Mouse (Mus musculus): ENCODE data around the gene Pik3c2b.
"Not testable (repeated sequence)": the region's sequence is repeated elsewhere in the genome, so short reads cannot be mapped to it uniquely, and the experiment has no call there.

Gene Pik3c2b

GRCm38 (mm10) chr1:133045011-133045860, at the start of gene Pik3c2b:
Pik3c2b (plus strand) TSS chr1:133045667.
- no peak for DNase-seq (ENCODE audit: low read depth in 2 of 2, low spot score in 2 of 2)

GRCm38 (mm10) chr1:133000347-133000746, 45.1 kb upstream of the Pik3c2b start:
- DNase-seq (ENCODE audit: low read depth in 2 of 2, low spot score in 2 of 2) = no peak

GRCm38 (mm10) chr1:133006571-133006970, 38.9 kb upstream of the Pik3c2b start:
- no peak for DNase-seq (ENCODE audit: low read depth in 2 of 2, low spot score in 2 of 2)

- no peak for DNase-seq (ENCODE audit: low read depth in 2 of 2, low spot score in 2 of 2)
Measured at GRCm38 (mm10) chr1:133011955-133012841, 33.3 kb upstream of the Pik3c2b start.

GRCm38 (mm10) chr1:133013331-133013730, 32.1 kb upstream of the Pik3c2b start:
- no peak for DNase-seq (ENCODE audit: low read depth in 2 of 2, low spot score in 2 of 2)

- no peak for DNase-seq (ENCODE audit: low read depth in 2 of 2, low spot score in 2 of 2)
Measured at GRCm38 (mm10) chr1:133014196-133014595, 31.3 kb upstream of the Pik3c2b start.

- no peak for DNase-seq (ENCODE audit: low read depth in 2 of 2, low spot score in 2 of 2)
Measured at GRCm38 (mm10) chr1:133016775-133017428, 28.6 kb upstream of the Pik3c2b start.

- DNase-seq (ENCODE audit: low read depth in 2 of 2, low spot score in 2 of 2) = no peak
Measured at GRCm38 (mm10) chr1:133018580-133018979, 26.9 kb upstream of the Pik3c2b start.

GRCm38 (mm10) chr1:133019312-133019711, 26.2 kb upstream of the Pik3c2b start:
- DNase-seq (ENCODE audit: low read depth in 2 of 2, low spot score in 2 of 2) = no peak

GRCm38 (mm10) chr1:133020137-133020894, 25.2 kb upstream of the Pik3c2b start:
- no peak for DNase-seq (ENCODE audit: low read depth in 2 of 2, low spot score in 2 of 2)

GRCm38 (mm10) chr1:133021391-133021790, 24.1 kb upstream of the Pik3c2b start:
- DNase-seq (ENCODE audit: low read depth in 2 of 2, low spot score in 2 of 2) = peak in 1 of 2 experiments; percentile 15

GRCm38 (mm10) chr1:133021971-133022370, 23.5 kb upstream of the Pik3c2b start:
- DNase-seq (ENCODE audit: low read depth in 2 of 2, low spot score in 2 of 2) = not testable (repeated sequence)

GRCm38 (mm10) chr1:133023723-133024122, 21.7 kb upstream of the Pik3c2b start:
- not testable (repeated sequence) for DNase-seq (ENCODE audit: low read depth in 2 of 2, low spot score in 2 of 2)

- no peak for DNase-seq (ENCODE audit: low read depth in 2 of 2, low spot score in 2 of 2)
Measured at GRCm38 (mm10) chr1:133024426-133024825, 21.0 kb upstream of the Pik3c2b start.

GRCm38 (mm10) chr1:133025051-133025795, 20.2 kb upstream of the Pik3c2b start:
- DNase-seq (ENCODE audit: low read depth in 2 of 2, low spot score in 2 of 2) = peak; percentile 81 to 86

- not testable (repeated sequence) for DNase-seq (ENCODE audit: low read depth in 2 of 2, low spot score in 2 of 2)
Measured at GRCm38 (mm10) chr1:133025796-133026190, 19.7 kb upstream of the Pik3c2b start.

- no peak for DNase-seq (ENCODE audit: low read depth in 2 of 2, low spot score in 2 of 2)
Measured at GRCm38 (mm10) chr1:133027126-133027525, 18.3 kb upstream of the Pik3c2b start.

GRCm38 (mm10) chr1:133027980-133028379, 17.5 kb upstream of the Pik3c2b start:
- no peak for DNase-seq (ENCODE audit: low read depth in 2 of 2, low spot score in 2 of 2)

GRCm38 (mm10) chr1:133029744-133030143, 15.7 kb upstream of the Pik3c2b start:
- peak in 1 of 2 experiments; percentile 37 for DNase-seq (ENCODE audit: low read depth in 2 of 2, low spot score in 2 of 2)

GRCm38 (mm10) chr1:133030461-133030860, 15.0 kb upstream of the Pik3c2b start, which contains the start of gene Mdm4:
Mdm4 (minus strand) TSS chr1:133030561.
- DNase-seq (ENCODE audit: low read depth in 2 of 2, low spot score in 2 of 2) = no peak
